Mouse (Mus musculus) heart, adult 2 months (tissue): Measurements from ENCODE around the gene Acad12. TPM values are rescaled to one million over a fixed set of nuclear protein-coding genes. Genes with fewer than 3 reads are reported as not detected.
A peak's percentile ranks its signal among the peaks of the same experiment; 100 is the strongest.
"Not testable (repeated sequence)": the region's sequence is repeated elsewhere in the genome, so short reads cannot be mapped to it uniquely, and the experiment has no call there.

Experiments used
- DNase-seq, 2 experiments: peaks; one replicate each; pipeline ENCODE4 v3.0.0; 2021
- H3K27ac ChIP-seq: fragments of 200-600 bp; 2 replicates; pipeline ENCODE4 v1.8.1; 2022
- H3K27me3 ChIP-seq: fragments of 200-500 bp; 2 replicates; pipeline ENCODE4 v1.6.1; 2012; ENCODE audit warnings: mild to moderate bottlenecking, low read length, inconsistent platforms, mixed read lengths; ENCODE audit not compliant: control insufficient read depth, insufficient read depth
- H3K36me3 ChIP-seq: fragments of 200-500 bp; 2 replicates; pipeline ENCODE4 v1.6.1; 2012; ENCODE audit warnings: low read length, inconsistent platforms; ENCODE audit not compliant: control insufficient read depth, insufficient read depth
- H3K4me1 ChIP-seq: fragments of 200-500 bp; 2 replicates; pipeline ENCODE4 v1.6.1; 2011; ENCODE audit warnings: low read length; ENCODE audit not compliant: control insufficient read depth, insufficient read depth
- H3K4me3 ChIP-seq: fragments of 200-600 bp; 2 replicates; pipeline ENCODE4 v1.8.1; 2022
- H3K79me2 ChIP-seq: fragments of 200-500 bp; replicated peaks from 2 replicates; pipeline ENCODE4 v1.6.1; 2012; ENCODE audit warnings: mild to moderate bottlenecking, inconsistent platforms, low read length, moderate library complexity, mixed read lengths; ENCODE audit not compliant: control insufficient read depth, insufficient read depth
- H3K9ac ChIP-seq: fragments of 200-500 bp; 2 replicates; pipeline ENCODE4 v1.6.1; 2012; ENCODE audit warnings: low read depth, mild to moderate bottlenecking, control low read depth, inconsistent platforms, low read length, mixed read lengths
- CTCF ChIP-seq: fragments of 200-600 bp; IDR thresholded peaks from 2 replicates; pipeline ENCODE4 v1.8.1; 2022; ENCODE audit warnings: antibody characterized with exemption, mild to moderate bottlenecking, moderate library complexity
- EP300 ChIP-seq: fragments of 200-500 bp; IDR thresholded peaks from 2 replicates; pipeline ENCODE4 v1.6.1; 2011; ENCODE audit warnings: low read depth, low read length, control low read depth; ENCODE audit not compliant: insufficient read depth
- POLR2A ChIP-seq: fragments of 200-500 bp; IDR thresholded peaks from 2 replicates; pipeline ENCODE4 v1.6.1; 2011; ENCODE audit warnings: mild to moderate bottlenecking, low read depth, low read length, control low read depth; ENCODE audit not compliant: insufficient read depth
- WGBS: fragments of 180-500 bp; shearing (Covaris S2); methylation state at CpG from one replicate; pipeline ENCODE4 v1.1.7; 2018; 5-methylcytosine and 5-hydroxymethylcytosine counted together
- intact Hi-C: fragments of 180-260 bp; cut with DNase I; formaldehyde crosslinking; loops from one replicate; pipeline ENCODE4 v1.15.1; 2025
- polyA plus RNA-seq: library from polyadenylated mRNA; depleted of rRNA; stranded (reverse); fragments of >200 nt; gene quantifications from 2 replicates; pipeline ENCODE4 v1.2.3, GENCODE M21; 2012
- total RNA-seq, 2 experiments: library from RNA; stranded (reverse); gene quantifications; 2 replicates each; pipeline ENCODE4 v1.2.3; 2021

Acad12 gene
- total and polyA plus RNA-seq, 3 experiments: 68.2 to 85.7 (median 80.2) TPM

GRCm38 (mm10) chr5:121627871-121628270 is 9.1 kb upstream of the Acad12 start:
- intact Hi-C loops: loop anchor here (5.0 kb wide), 1 partner anchor 214 kb away; no protein-coding TSS in a partner anchor
- Histone ChIP-seq H3K79me2 (no peaks in the 10 kb centered on the region), H3K4me1 (no peaks in the 10 kb centered on the region), H3K9ac (no peak overlapping the region), H3K27ac (no peak overlapping the region), H3K36me3 (no peaks in the 10 kb centered on the region), H3K4me3 (no peak overlapping the region), H3K27me3 (no peaks in the 10 kb centered on the region)
- WGBS: 4% methylated on average over 1 of the region's 1 CpGs
- peak; percentile 60 to 81 for DNase-seq
- TF ChIP-seq EP300 (no peak), CTCF (peak; percentile 97)

GRCm38 (mm10) chr5:121623241-121623640 is 4.5 kb upstream of the Acad12 start:
- no peak overlapping the region for H3K4me3 ChIP-seq

GRCm38 (mm10) chr5:121621102-121621501 is 2.4 kb upstream of the Acad12 start:
- WGBS: 81% methylated on average over 5 of the region's 5 CpGs
- Histone ChIP-seq H3K9ac (no peak overlapping the region), H3K79me2 (no peaks in the 10 kb centered on the region), H3K36me3 (no peaks in the 10 kb centered on the region), H3K27ac (no peak overlapping the region), H3K4me3 (no peak overlapping the region), H3K27me3 (no peaks in the 10 kb centered on the region), H3K4me1 (0 out of 2 replicates have a peak, but pooled peaks cover 1% of the 10 kb centered on the region)
- TF ChIP-seq CTCF: no peak
- no peak for TF ChIP-seq EP300
- no peak for TF ChIP-seq POLR2A
- intact Hi-C loops: loop anchor here (1.0 kb wide), 1 partner anchor 56 kb away; no protein-coding TSS in a partner anchor
- no peak for DNase-seq

More at GRCm38 (mm10) chr5:121623241-121623640, 4.5 kb upstream of the Acad12 start:
- Histone ChIP-seq H3K4me1 (0 out of 2 replicates have a peak, but pooled peaks cover 1% of the 10 kb centered on the region), H3K27me3 (no peaks in the 10 kb centered on the region), H3K9ac (no peak overlapping the region), H3K79me2 (no peaks in the 10 kb centered on the region), H3K36me3 (no peaks in the 10 kb centered on the region), H3K27ac (no peak overlapping the region)
- intact Hi-C loops: no loop called here
- no peak for DNase-seq
- TF ChIP-seq EP300: no peak
- no peak for TF ChIP-seq CTCF
- no peak for TF ChIP-seq POLR2A
- 91% methylated on average over 3 of the region's 3 CpGs for WGBS

GRCm38 (mm10) chr5:121614921-121615320 is 3.8 kb downstream of the Acad12 start:
- H3K36me3 ChIP-seq, H3K27ac ChIP-seq, H3K79me2 ChIP-seq, H3K9ac ChIP-seq, H3K4me3 ChIP-seq, intact Hi-C loops, H3K27me3 ChIP-seq, H3K4me1 ChIP-seq, DNase-seq: not testable (repeated sequence)
- TF ChIP-seq EP300: 0 out of 2 replicates have a peak, but pooled peaks have one; percentile 40
- 25% methylated on average over 3 of the region's 3 CpGs for WGBS

- Histone ChIP-seq H3K9ac (no peak overlapping the region), H3K79me2 (no peaks in the 10 kb centered on the region), H3K36me3 (no peaks in the 10 kb centered on the region), H3K4me3 (no peak overlapping the region), H3K27me3 (no peaks in the 10 kb centered on the region), H3K4me1 (no peaks in the 10 kb centered on the region), H3K27ac (peak overlapping the region; percentile 40)
- intact Hi-C loops: no loop called here
- WGBS: 66% methylated on average over 6 of the region's 6 CpGs
- DNase-seq: no peak
- TF ChIP-seq EP300 (no peak), CTCF (no peak), POLR2A (no peak)
These were observed 6.7 kb downstream of the Acad12 start for GRCm38 (mm10) chr5:121612036-121612435.

GRCm38 (mm10) chr5:121609556-121610135 is 9.1 kb downstream of the Acad12 start:
- H3K4me1 ChIP-seq, H3K27me3 ChIP-seq, H3K27ac ChIP-seq, H3K36me3 ChIP-seq, H3K9ac ChIP-seq, intact Hi-C loops, H3K79me2 ChIP-seq, H3K4me3 ChIP-seq, DNase-seq: not testable (repeated sequence)
- WGBS: 58% methylated on average over 8 of the region's 8 CpGs
